Mouse (Mus musculus): ENCODE results near the gene Gm47841. TPM values are rescaled to one million over a fixed set of nuclear protein-coding genes. Genes with fewer than 3 reads are reported as not detected.

Gm47841 gene
- polyA plus RNA-seq, 1 experiment from 2014 or later, result not detected

DNA sequence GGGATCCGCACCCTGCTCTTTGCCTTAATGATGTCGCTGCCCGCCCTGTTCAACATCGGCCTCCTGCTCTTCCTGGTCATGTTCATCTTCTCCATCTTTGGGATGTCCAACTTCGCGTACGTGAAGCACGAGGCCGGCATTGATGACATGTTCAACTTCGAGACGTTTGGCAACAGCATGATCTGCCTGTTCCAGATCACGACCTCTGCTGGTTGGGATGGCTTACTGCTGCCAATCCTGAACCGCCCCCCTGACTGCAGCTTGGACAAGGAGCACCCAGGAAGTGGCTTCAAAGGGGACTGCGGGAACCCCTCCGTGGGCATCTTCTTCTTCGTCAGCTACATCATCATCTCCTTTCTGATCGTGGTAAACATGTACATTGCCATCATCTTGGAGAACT, 7.5 kb downstream of the Gm47841 start:
- 43% methylated on average over 17 of the region's 17 CpGs for WGBS
- H3K4me2 ChIP-seq, result peak overlapping the region; percentile 53

DNA sequence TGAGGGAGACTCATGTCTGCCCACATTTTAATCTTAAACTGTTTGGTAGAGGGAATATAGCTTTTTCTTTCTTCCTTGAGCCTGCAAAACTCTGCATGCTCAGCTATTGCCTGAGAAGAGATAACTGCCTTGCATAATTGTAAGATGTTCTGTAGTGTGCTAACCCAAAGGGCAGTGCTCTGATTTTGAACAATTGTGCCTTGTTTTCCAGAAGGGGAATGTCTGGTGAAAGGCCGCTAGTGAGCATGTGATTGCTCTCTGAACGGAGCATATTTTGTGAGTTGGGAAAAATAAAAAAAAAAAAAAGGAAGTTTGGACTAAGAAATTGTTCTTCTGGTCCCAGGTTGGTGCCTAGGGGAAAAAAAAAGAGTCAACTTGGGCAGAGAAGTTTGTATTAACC, 18.2 kb downstream of the Gm47841 start:
- no peak for ATAC-seq (ENCODE audit: extremely low read depth, insufficient number of reproducible peaks, low FRiP score, low TSS enrichment)
- Histone ChIP-seq H3K4me3 (no peak overlapping the region), H3K27me3 (replicated peaks) (peaks cover 54% of the 10 kb centered on the region), H3K36me3 (no peaks in the 10 kb centered on the region), H3K9me3 (no peaks in the 10 kb centered on the region), H3K4me1 (peaks cover 3% of the 10 kb centered on the region; the same call in 1 of the 2 replicates), H3K4me2 (no peak overlapping the region), H3K9ac (no peak overlapping the region), H3K27ac (replicated peaks) (no peak overlapping the region)
- 47% methylated on average over 2 of the region's 2 CpGs for WGBS

More for the DNA sequence above, 7.5 kb downstream of the Gm47841 start:
- H3K4me3 ChIP-seq, result peak overlapping the region; percentile 22; the same call in 1 of the 2 replicates
- peaks cover 84% of the 10 kb centered on the region for H3K27me3 ChIP-seq (replicated peaks)
- ATAC-seq (ENCODE audit: extremely low read depth, insufficient number of reproducible peaks, low FRiP score, low TSS enrichment), result no peak
- no peaks in the 10 kb centered on the region for H3K9me3 ChIP-seq
- H3K27ac ChIP-seq (replicated peaks), result no peak overlapping the region
- H3K9ac ChIP-seq, result no peak overlapping the region
- H3K36me3 ChIP-seq, result no peaks in the 10 kb centered on the region
- no peaks in the 10 kb centered on the region for H3K4me1 ChIP-seq

- Histone ChIP-seq H3K4me3 (no peak overlapping the region), H3K27ac (replicated peaks) (no peak overlapping the region), H3K9ac (no peak overlapping the region), H3K4me1 (peaks cover 3% of the 10 kb centered on the region; the same call in 1 of the 2 replicates), H3K9me3 (no peaks in the 10 kb centered on the region), H3K27me3 (replicated peaks) (peaks cover 21% of the 10 kb centered on the region), H3K36me3 (no peaks in the 10 kb centered on the region), H3K4me2 (no peak overlapping the region)
- ATAC-seq (ENCODE audit: extremely low read depth, insufficient number of reproducible peaks, low FRiP score, low TSS enrichment), result no peak
- 69% methylated on average over 6 of the region's 6 CpGs for WGBS
Measured at GRCm38 (mm10) chr15:101011352-101011751, 35.8 kb downstream of the Gm47841 start.

DNA sequence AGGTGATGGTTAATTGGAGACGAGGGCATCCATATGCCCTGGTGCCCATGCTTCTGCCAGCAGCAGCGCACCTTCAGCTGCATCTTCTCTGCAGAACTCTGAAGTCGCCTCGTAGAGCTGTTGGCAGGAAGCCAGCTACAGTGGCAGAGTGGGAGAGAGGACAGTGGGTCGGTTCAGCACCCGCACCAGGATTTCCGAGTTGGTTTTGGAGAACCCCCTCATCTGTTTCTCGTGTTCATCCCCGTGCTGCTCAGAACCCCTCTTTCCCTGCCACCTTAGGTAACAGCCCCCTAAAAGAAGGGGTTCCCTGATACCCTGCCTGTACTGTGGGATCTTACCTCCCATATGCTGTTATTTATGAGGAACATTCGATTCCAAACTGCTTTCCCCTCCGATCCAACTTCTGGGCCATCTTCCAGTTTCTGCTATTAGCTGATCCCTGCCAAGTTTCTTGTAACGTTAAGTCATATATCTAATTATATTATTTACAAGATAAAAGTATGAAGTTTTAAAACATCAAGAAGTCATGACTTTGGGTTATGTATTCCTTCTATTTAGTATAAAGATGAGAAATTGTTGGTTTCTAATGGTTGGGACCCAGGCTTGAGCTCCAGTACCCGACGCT, 38.7 kb downstream of the Gm47841 start:
- ATAC-seq (ENCODE audit: extremely low read depth, insufficient number of reproducible peaks, low FRiP score, low TSS enrichment), result no peak
- Histone ChIP-seq H3K27me3 (replicated peaks) (peaks cover 38% of the 10 kb centered on the region), H3K4me1 (peaks cover 6% of the 10 kb centered on the region), H3K27ac (replicated peaks) (no peak overlapping the region), H3K9ac (no peak overlapping the region), H3K4me2 (no peak overlapping the region), H3K36me3 (no peaks in the 10 kb centered on the region), H3K4me3 (no peak overlapping the region), H3K9me3 (no peaks in the 10 kb centered on the region)
- 75% methylated on average over 14 of the region's 14 CpGs for WGBS

DNA sequence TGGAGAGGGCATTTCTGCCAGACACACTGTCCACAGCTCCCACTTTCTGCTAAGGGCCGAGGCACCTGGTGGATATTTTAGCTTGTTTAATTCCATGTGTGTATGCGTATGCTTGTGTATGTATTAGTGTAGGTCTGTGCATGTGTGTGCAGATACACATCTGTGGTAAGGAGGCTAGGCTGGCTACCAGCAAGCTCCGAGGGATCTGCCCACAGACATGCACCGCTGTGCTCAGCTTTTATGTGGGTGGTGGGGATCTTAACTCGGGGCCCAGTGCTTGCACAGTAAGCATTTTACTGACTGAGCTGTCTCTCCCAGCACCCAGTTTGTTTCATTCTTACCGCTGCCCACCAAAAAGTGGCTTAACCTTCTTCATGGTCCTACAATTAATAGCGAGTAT, 40.0 kb downstream of the Gm47841 start:
- peaks cover 40% of the 10 kb centered on the region for H3K27me3 ChIP-seq (replicated peaks)
- H3K4me1 ChIP-seq, result peaks cover 6% of the 10 kb centered on the region
- H3K4me2 ChIP-seq, result peak overlapping the region; percentile 76; the same call in 1 of the 2 replicates
- 69% methylated on average over 7 of the region's 7 CpGs for WGBS
- no peak overlapping the region for H3K9ac ChIP-seq
- no peaks in the 10 kb centered on the region for H3K36me3 ChIP-seq
- peak overlapping the region; percentile 58; the same call in 1 of the 2 replicates for H3K4me3 ChIP-seq
- no peak for ATAC-seq (ENCODE audit: extremely low read depth, insufficient number of reproducible peaks, low FRiP score, low TSS enrichment)
- H3K27ac ChIP-seq (replicated peaks), result no peak overlapping the region
- no peaks in the 10 kb centered on the region for H3K9me3 ChIP-seq

- 15% methylated on average over 14 of the region's 15 CpGs for WGBS
- Histone ChIP-seq H3K4me1 (peaks cover 6% of the 10 kb centered on the region), H3K9ac (peak overlapping the region; percentile 73), H3K27me3 (replicated peaks) (peaks cover 40% of the 10 kb centered on the region), H3K27ac (replicated peaks) (no peak overlapping the region), H3K4me2 (peak overlapping the region; percentile 76), H3K36me3 (no peaks in the 10 kb centered on the region), H3K9me3 (no peaks in the 10 kb centered on the region), H3K4me3 (peak overlapping the region; percentile 58)
- no peak for ATAC-seq (ENCODE audit: extremely low read depth, insufficient number of reproducible peaks, low FRiP score, low TSS enrichment)
Measured at GRCm38 (mm10) chr15:101006251-101007040, 40.8 kb downstream of the Gm47841 start.

DNA sequence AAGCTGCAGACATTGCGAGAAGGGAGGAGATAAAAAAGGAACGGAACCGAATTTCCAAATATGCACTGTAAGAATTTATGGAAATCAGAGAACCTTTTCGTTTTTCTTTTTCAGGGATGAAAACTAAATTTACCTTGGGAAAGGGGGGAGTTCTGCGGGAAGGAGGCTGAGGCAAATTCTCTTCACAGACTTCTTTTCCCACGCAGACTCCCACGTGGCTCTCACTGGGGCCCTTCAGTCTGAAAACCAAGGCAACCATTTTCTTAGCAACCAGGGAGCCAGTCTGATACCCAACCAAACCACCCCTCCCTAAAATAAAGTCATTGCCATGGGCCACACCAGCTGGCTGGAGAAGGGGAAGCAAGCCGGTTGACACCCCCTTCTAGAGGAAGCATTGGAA, 41.5 kb downstream of the Gm47841 start:
- Histone ChIP-seq H3K27ac (replicated peaks) (no peak overlapping the region), H3K36me3 (no peaks in the 10 kb centered on the region), H3K27me3 (replicated peaks) (peaks cover 40% of the 10 kb centered on the region), H3K9me3 (no peaks in the 10 kb centered on the region), H3K4me3 (no peak overlapping the region), H3K9ac (no peak overlapping the region), H3K4me1 (peaks cover 6% of the 10 kb centered on the region), H3K4me2 (no peak overlapping the region)
- ATAC-seq (ENCODE audit: extremely low read depth, insufficient number of reproducible peaks, low FRiP score, low TSS enrichment), result no peak
- WGBS, result 76% methylated on average over 8 of the region's 8 CpGs

GRCm38 (mm10) chr15:101004538-101004937, 42.7 kb downstream of the Gm47841 start:
- no peak for ATAC-seq (ENCODE audit: extremely low read depth, insufficient number of reproducible peaks, low FRiP score, low TSS enrichment)
- Histone ChIP-seq H3K4me1 (peaks cover 6% of the 10 kb centered on the region), H3K27ac (replicated peaks) (no peak overlapping the region), H3K4me2 (no peak overlapping the region), H3K36me3 (no peaks in the 10 kb centered on the region), H3K9ac (no peak overlapping the region), H3K9me3 (no peaks in the 10 kb centered on the region), H3K4me3 (no peak overlapping the region), H3K27me3 (replicated peaks) (peaks cover 40% of the 10 kb centered on the region)
- WGBS, result 61% methylated on average over 3 of the region's 3 CpGs

DNA sequence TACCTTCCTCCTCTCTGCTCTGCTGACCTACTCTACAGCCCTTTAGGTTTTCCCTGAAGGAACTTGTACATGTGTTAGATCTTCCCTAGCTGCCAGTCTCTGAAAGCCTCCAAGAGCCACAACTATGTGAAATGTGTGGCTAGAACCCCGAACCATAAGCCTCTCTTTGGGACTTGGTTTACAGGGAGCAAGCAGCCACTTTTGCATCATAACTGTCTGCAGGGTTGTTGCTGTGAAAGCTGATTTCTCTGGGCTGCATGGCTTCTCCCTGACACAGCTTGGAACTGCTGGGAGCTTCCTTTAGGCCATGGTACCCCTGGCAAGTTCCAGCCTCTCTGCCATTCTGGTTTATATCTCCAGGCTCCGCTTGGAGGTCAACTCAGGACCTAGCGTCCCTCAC, 44.7 kb downstream of the Gm47841 start:
- H3K9me3 ChIP-seq, result no peaks in the 10 kb centered on the region
- H3K9ac ChIP-seq, result no peak overlapping the region
- H3K4me3 ChIP-seq, result no peak overlapping the region
- WGBS, result 82% methylated on average over 3 of the region's 3 CpGs
- ATAC-seq (ENCODE audit: extremely low read depth, insufficient number of reproducible peaks, low FRiP score, low TSS enrichment), result no peak
- H3K4me1 ChIP-seq, result peaks cover 6% of the 10 kb centered on the region
- H3K27me3 ChIP-seq (replicated peaks), result peaks cover 26% of the 10 kb centered on the region; the same call in 1 of the 2 replicates
- H3K4me2 ChIP-seq, result no peak overlapping the region
- H3K27ac ChIP-seq (replicated peaks), result no peak overlapping the region
- no peaks in the 10 kb centered on the region for H3K36me3 ChIP-seq

DNA sequence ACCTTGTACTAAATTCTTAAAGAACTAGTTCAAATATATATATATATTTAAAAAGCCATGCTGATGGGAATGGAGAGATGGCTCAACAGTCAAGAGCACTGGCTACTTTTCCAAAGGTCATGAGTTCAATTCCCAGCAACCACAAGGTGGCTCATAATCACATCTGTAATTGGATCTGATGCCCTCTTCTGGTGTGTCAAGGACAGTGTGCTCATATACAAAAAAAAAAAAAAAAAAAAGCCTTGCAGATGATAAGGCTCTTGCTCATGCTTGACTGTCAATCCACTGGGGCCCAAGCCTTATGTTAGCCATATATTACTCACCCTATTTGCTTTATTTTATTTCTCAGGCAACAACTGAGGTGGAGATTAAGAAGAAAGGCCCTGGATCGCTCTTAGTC, 45.5 kb downstream of the Gm47841 start:
- H3K9me3 ChIP-seq, result no peaks in the 10 kb centered on the region
- no peak overlapping the region for H3K9ac ChIP-seq
- 92% methylated on average over 1 of the region's 1 CpGs for WGBS

GRCm38 (mm10) chr15:100997090-100997489, 50.1 kb downstream of the Gm47841 start:
- 19% methylated on average over 4 of the region's 4 CpGs for WGBS
- ATAC-seq (ENCODE audit: extremely low read depth, insufficient number of reproducible peaks, low FRiP score, low TSS enrichment), result no peak
- Histone ChIP-seq H3K27ac (replicated peaks) (no peak overlapping the region), H3K27me3 (replicated peaks) (peaks cover 12% of the 10 kb centered on the region; the same call in 1 of the 2 replicates), H3K9ac (no peak overlapping the region), H3K4me3 (no peak overlapping the region), H3K9me3 (no peaks in the 10 kb centered on the region), H3K36me3 (no peaks in the 10 kb centered on the region), H3K4me1 (no peaks in the 10 kb centered on the region), H3K4me2 (no peak overlapping the region)

More for the DNA sequence above, 45.5 kb downstream of the Gm47841 start:
- Histone ChIP-seq H3K4me1 (peaks cover 2% of the 10 kb centered on the region; the same call in 1 of the 2 replicates), H3K36me3 (no peaks in the 10 kb centered on the region), H3K27me3 (replicated peaks) (peaks cover 26% of the 10 kb centered on the region; the same call in 1 of the 2 replicates), H3K27ac (replicated peaks) (no peak overlapping the region), H3K4me3 (no peak overlapping the region), H3K4me2 (no peak overlapping the region)
- ATAC-seq (ENCODE audit: extremely low read depth, insufficient number of reproducible peaks, low FRiP score, low TSS enrichment), result no peak

Measured in heart, embryonic 13.5 days (tissue).